Mouse (Mus musculus) megakaryocyte-erythroid progenitor cell, adult 5-6 weeks (primary cell): ENCODE data around the gene Irgc1. TPM values are rescaled to one million over a fixed set of nuclear protein-coding genes. Genes with fewer than 3 reads are reported as not detected.

Source experiments
- ATAC-seq: replicated peaks from 2 replicates; pipeline ENCODE4 v1.8.0; 2016; ENCODE audit warnings: mild to moderate bottlenecking, inconsistent platforms; ENCODE audit not compliant: severe bottlenecking, poor library complexity, low FRiP score, low TSS enrichment
- total RNA-seq, 2 experiments: library from RNA; stranded (forward) in 1 of 2; stranded (reverse) in 1 of 2; fragments of 200-1000, 215-1000 nt in 1 of 2; fragments of >200 nt in 1 of 2; fragmentation: Nextera tagmentation in 1 of 2; gene quantifications; 2 replicates each; pipeline ENCODE4 v1.2.3; 2014 to 2017

Irgc1 gene
- total RNA-seq, 2 experiments from 2014 or later = not detected

DNA sequence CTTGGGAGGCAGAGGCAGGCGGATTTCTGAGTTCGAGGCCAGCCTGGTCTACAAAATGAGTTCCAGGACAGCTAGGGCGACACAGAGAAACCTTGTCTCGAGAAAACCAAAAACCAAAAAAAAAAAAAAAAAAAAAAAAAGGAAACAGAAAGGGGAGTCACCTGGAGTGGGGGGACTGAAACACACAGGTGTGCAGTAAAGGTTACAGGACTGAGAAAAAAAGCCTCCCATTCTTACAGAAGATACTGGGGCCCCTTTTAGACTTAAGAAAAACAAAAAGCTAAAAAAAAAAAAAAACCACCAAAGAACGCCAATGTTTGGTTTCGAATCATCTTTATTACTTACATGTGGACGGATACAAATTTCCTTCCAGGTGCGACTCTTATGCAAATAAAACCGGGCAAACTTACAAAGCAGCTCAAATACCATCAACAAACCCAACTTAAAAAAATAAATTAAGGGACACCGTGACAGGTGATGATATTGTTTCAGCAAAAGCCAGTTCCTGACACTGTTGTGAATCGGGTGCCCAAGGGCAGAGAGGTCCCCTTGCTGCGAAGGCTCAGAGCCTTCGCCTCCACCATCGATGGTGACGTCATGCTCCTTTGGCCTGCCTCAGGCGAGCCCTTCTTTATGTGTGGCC lies 69.2 kb downstream of the Irgc1 start:
- no peak for ATAC-seq

Other genes starting within 250 kb of the Irgc1 start
- 1.0 and 4.6 TPM in 2 replicates for gene Zfp111, start 240.9 kb downstream of the Irgc1 start, total RNA-seq (2014; fragmentation: Nextera tagmentation)
- gene Zfp111, start 240.9 kb downstream of the Irgc1 start, total RNA-seq (2017) = 7.2 and 8.6 TPM in 2 replicates
- gene Zfp109, start 214.7 kb downstream of the Irgc1 start, total RNA-seq (2014; fragmentation: Nextera tagmentation) = 2.3 and 6.2 TPM in 2 replicates
- 5.9 and 6.7 TPM in 2 replicates for gene Zfp109, start 214.7 kb downstream of the Irgc1 start, total RNA-seq (2017)
- 0.67 and 1.8 TPM in 2 replicates for gene Zfp108, start 197.5 kb downstream of the Irgc1 start, total RNA-seq (2014; fragmentation: Nextera tagmentation)
- 1.4 TPM in 1 of 2 replicates, not detected in the other for gene Zfp108, start 197.5 kb downstream of the Irgc1 start, total RNA-seq (2017)
- gene Zfp93, start 181.9 kb downstream of the Irgc1 start, total RNA-seq (2014; fragmentation: Nextera tagmentation) = 0.30 and 0.59 TPM in 2 replicates
- gene Zfp93, start 181.9 kb downstream of the Irgc1 start, total RNA-seq (2017) = 0.23 and 2.0 TPM in 2 replicates
- gene Zfp61, start 151.1 kb downstream of the Irgc1 start, total RNA-seq (2014; fragmentation: Nextera tagmentation) = 9.3 and 10.9 TPM in 2 replicates
- 16.0 and 47.7 TPM in 2 replicates for gene Zfp61, start 151.1 kb downstream of the Irgc1 start, total RNA-seq (2017)
- gene Zfp94, start 135.6 kb downstream of the Irgc1 start, total RNA-seq (2014; fragmentation: Nextera tagmentation) = 3.3 and 6.7 TPM in 2 replicates
- gene Zfp94, start 135.6 kb downstream of the Irgc1 start, total RNA-seq (2017) = 3.0 and 4.4 TPM in 2 replicates
- gene Tescl, start 118.4 kb downstream of the Irgc1 start, total RNA-seq (2014; fragmentation: Nextera tagmentation) = not detected in 2 replicates
- gene Tescl, start 118.4 kb downstream of the Irgc1 start, total RNA-seq (2017) = not detected in 2 replicates
- gene Lypd5, start 103.1 kb downstream of the Irgc1 start, total RNA-seq (2014; fragmentation: Nextera tagmentation) = not detected in 2 replicates
- gene Lypd5, start 103.1 kb downstream of the Irgc1 start, total RNA-seq (2017) = not detected in 2 replicates
- gene Kcnn4, start 82.0 kb downstream of the Irgc1 start, total RNA-seq (2014; fragmentation: Nextera tagmentation) = 120 and 147 TPM in 2 replicates
- 121 and 155 TPM in 2 replicates for gene Kcnn4, start 82.0 kb downstream of the Irgc1 start, total RNA-seq (2017)
- gene Smg9, start 52.7 kb downstream of the Irgc1 start, total RNA-seq (2014; fragmentation: Nextera tagmentation) = 32.7 and 41.2 TPM in 2 replicates
- gene Smg9, start 52.7 kb downstream of the Irgc1 start, total RNA-seq (2017) = 11.2 and 26.3 TPM in 2 replicates
- gene Plaur, start 10.2 kb upstream of the Irgc1 start, total RNA-seq (2014; fragmentation: Nextera tagmentation) = 2.3 and 5.4 TPM in 2 replicates
- gene Plaur, start 10.2 kb upstream of the Irgc1 start, total RNA-seq (2017) = 2.2 and 2.5 TPM in 2 replicates
- gene Cadm4, start 29.7 kb upstream of the Irgc1 start, total RNA-seq (2014; fragmentation: Nextera tagmentation) = 0.27 TPM in 1 of 2 replicates, not detected in the other
- gene Cadm4, start 29.7 kb upstream of the Irgc1 start, total RNA-seq (2017) = not detected in 2 replicates
- gene Zfp428, start 54.7 kb upstream of the Irgc1 start, total RNA-seq (2014; fragmentation: Nextera tagmentation) = 3.5 and 4.0 TPM in 2 replicates
- 3.1 and 9.7 TPM in 2 replicates for gene Zfp428, start 54.7 kb upstream of the Irgc1 start, total RNA-seq (2017)
- gene AC161166.1, start 60.2 kb upstream of the Irgc1 start, total RNA-seq (2014; fragmentation: Nextera tagmentation) = not detected in 2 replicates
- not detected in 2 replicates for gene AC161166.1, start 60.2 kb upstream of the Irgc1 start, total RNA-seq (2017)
- gene Irgq, start 78.4 kb upstream of the Irgc1 start, total RNA-seq (2014; fragmentation: Nextera tagmentation) = 4.7 and 6.3 TPM in 2 replicates
- 3.0 and 5.2 TPM in 2 replicates for gene Irgq, start 78.4 kb upstream of the Irgc1 start, total RNA-seq (2017)
- gene Pinlyp, start 93.8 kb upstream of the Irgc1 start, total RNA-seq (2014; fragmentation: Nextera tagmentation) = not detected in 2 replicates
- not detected in 2 replicates for gene Pinlyp, start 93.8 kb upstream of the Irgc1 start, total RNA-seq (2017)
- gene Xrcc1, start 94.0 kb upstream of the Irgc1 start, total RNA-seq (2014; fragmentation: Nextera tagmentation) = 89.0 and 93.7 TPM in 2 replicates
- 20.7 and 36.6 TPM in 2 replicates for gene Xrcc1, start 94.0 kb upstream of the Irgc1 start, total RNA-seq (2017)
- 12.4 and 19.8 TPM in 2 replicates for gene Ethe1, start 135.2 kb upstream of the Irgc1 start, total RNA-seq (2014; fragmentation: Nextera tagmentation)
- 8.3 and 11.4 TPM in 2 replicates for gene Ethe1, start 135.2 kb upstream of the Irgc1 start, total RNA-seq (2017)
- 0.37 TPM in 1 of 2 replicates, not detected in the other for gene Zfp575, start 135.3 kb upstream of the Irgc1 start, total RNA-seq (2014; fragmentation: Nextera tagmentation)
- not detected in 2 replicates for gene Zfp575, start 135.3 kb upstream of the Irgc1 start, total RNA-seq (2017)
- 2.6 and 2.8 TPM in 2 replicates for gene Phldb3, start 158.5 kb upstream of the Irgc1 start, total RNA-seq (2014; fragmentation: Nextera tagmentation)
- 6.8 and 9.7 TPM in 2 replicates for gene Phldb3, start 158.5 kb upstream of the Irgc1 start, total RNA-seq (2017)
- not detected in 2 replicates for gene Lypd3, start 184.3 kb upstream of the Irgc1 start, total RNA-seq (2014; fragmentation: Nextera tagmentation)
- gene Lypd3, start 184.3 kb upstream of the Irgc1 start, total RNA-seq (2017) = not detected in 2 replicates
- not detected in 2 replicates for gene Tex101, start 224.4 kb upstream of the Irgc1 start, total RNA-seq (2014; fragmentation: Nextera tagmentation)
- gene Tex101, start 224.4 kb upstream of the Irgc1 start, total RNA-seq (2017) = not detected in 2 replicates